Mouse (Mus musculus) left cerebral cortex, postnatal 4 days (tissue): ENCODE results near the gene Cactin. TPM values are rescaled to one million over a fixed set of nuclear protein-coding genes. Genes with fewer than 3 reads are reported as not detected.

ENCODE experiments used
- DNase-seq: peaks from one replicate; pipeline ENCODE4 v3.0.0-alpha.2; 2022
- intact Hi-C: fragments of 180-260 bp; cut with DNase I; formaldehyde crosslinking; loops from one replicate; pipeline ENCODE4 v1.15.1; 2025
- total RNA-seq, 2 experiments: library from RNA; stranded (reverse); gene quantifications; 2 replicates each; pipeline ENCODE4 v1.2.3; 2021

The Cactin gene
- total RNA-seq, 2 experiments from 2014 or later, result 26.5 to 26.9 TPM

DNA sequence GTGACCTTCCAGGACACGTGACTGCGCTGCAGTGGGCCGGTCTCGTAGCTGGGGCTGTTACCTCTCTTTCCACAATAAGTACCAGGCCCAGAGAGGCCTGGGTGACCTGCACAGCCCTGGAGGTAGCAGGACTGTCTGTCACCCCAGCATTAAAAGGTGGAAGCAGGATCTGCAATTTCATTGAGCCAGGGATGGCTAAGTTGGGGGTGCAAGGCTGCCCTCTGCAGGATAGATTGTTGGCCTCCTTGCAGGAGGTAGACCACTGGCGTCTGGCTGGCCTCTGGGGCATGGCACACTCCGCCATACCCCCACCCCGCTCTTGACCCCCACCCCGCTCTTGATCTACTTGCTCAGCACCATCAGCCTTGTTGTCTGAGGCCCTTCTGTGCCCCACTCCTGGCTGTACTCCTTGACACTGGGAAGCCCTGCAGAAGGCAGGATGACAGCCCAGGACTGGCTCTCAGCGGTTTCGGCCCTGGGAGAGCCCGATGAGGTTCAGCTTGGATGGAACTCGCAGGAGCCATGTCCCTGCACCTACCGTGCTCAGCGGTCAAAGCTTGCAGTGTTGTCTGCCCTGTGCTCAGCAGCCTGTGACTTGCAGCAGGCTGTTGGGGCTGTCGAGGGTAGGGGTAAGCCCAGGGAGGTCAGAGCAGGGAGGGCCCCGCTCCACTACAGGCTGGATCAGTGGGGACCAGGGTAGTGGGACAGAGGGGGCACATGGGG is 4.4 kb upstream of the Cactin start:
- intact Hi-C loops, result no loop called here
- no peak for DNase-seq

DNA sequence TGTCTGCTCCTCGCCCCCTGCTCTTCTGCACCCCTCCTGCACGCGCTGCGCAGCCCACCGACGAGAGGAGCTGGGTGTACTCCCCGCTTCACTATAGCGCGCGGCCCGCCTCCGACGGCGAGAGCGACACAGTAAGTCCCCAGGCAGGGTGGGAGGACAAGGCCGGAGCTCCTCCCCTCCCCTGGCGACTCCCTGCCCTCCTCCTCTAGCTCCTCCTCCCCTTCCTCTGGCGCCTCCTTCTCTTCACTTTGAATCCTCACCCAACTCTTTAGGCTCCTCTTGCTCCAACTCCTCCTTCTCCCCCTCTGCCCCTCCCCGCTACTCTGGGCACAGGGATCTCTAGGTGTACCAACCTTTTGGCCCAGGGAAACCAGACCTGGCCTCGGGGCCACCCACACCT is 3.6 kb upstream of the Cactin start:
- intact Hi-C loops, result no loop called here

DNA sequence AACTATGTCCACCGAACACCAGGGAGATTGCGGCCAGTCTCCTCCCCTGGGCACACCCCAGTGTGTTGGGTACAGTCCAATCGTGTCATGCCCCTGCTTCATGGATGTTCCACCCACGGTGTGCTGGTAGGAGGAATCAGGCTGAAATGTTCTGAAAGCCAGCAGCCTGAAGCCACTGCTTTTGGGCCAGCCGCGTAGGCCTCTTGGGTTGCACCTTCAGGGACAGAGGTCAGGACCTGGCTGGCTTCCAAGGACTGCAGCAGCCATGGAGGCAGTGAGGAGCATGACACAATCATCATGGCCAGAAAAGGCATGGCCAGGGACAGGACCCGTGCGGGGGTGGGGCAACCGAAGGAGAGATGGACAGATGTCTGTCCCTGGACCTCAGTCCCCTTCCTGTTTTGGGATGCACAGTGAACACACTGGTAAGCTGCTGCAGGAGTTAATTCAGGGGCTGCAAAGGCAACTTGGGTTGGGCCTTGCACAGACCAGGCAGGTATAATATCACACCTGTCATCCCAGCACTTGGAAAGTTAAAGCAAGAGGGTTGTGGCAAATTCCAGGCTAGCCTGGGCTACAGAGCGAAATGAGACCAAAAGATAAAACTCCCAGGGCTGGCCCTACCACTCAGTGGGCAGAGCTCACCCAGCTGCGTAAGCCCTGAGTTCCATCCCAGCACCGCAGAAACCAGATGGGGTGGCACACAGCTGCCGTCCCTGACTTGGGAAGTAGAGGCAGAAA is 2.1 kb upstream of the Cactin start:
- intact Hi-C loops, result loop anchor here (2.0 kb wide), 1 partner anchor 26 kb away; the partner anchor contains the start of gene Pip5k1c
- DNase-seq, result peak; percentile 45

More for the DNA sequence above, 3.6 kb upstream of the Cactin start:
- no peak for DNase-seq

DNA sequence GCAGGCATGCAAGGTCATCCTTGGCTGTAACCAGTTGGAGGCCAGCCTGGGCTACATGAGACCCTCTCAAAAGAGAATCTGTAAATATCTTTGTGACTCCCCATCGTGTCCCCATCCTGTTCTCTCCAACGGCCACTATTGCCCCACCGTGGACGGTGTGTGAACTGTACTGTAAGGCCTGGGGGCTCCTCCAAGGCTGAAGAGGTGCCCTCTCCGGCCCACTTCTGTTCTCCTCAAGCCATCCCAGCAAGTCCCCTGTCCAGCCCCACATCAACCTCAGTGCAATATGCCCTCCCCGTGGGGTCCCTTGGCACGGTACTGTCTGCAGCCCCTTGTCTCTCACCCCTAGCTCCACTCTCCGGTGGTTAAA is 1.6 kb upstream of the Cactin start:
- DNase-seq, result peak; percentile 53

DNA sequence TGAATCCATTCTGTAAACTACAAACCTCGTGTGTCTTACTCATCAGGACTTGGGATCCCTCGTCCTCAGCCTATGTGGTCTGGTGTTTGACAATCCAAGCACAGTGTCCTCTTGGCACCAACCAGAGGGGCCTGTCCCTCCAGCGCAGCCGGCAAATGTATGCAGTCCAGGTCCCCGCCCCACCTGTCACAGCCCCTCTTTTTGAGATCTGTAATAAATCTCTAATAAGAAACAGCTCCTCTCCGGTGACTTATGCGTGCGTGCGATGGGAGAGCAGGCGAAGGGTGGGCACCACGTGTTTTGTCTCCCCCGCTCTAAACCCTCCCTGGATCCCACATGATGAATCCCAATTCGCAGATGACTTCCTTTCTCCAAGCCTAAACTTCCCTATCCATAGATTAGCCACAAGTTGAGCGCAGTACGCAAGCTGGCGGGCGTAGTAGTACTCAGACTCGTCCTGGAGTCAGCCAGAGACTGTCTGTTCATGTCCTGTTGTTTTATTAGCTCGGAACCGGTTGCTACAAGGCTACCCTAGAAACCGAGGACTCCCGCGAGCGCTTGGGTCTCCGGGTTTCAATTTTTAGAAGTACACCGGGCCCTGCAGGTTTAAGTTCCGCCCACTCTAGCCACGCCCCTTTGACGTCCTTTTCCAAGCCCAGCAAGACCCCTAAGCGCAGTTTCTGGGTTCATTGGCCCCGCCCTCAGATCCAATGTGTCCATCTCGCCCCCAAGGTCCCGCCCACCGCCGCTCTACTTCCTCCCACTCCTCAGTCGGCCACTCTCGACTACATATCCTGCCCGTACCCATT is 958 bp upstream of the Cactin start:
- peak; percentile 48 for DNase-seq
- intact Hi-C loops, result loop anchor here (2.0 kb wide), 1 partner anchor 27 kb away; the partner anchor contains the start of gene Pip5k1c

More for the DNA sequence above, 1.6 kb upstream of the Cactin start:
- intact Hi-C loops, result loop anchor here (2.0 kb wide), 1 partner anchor 27 kb away; the partner anchor contains the start of gene Pip5k1c

DNA sequence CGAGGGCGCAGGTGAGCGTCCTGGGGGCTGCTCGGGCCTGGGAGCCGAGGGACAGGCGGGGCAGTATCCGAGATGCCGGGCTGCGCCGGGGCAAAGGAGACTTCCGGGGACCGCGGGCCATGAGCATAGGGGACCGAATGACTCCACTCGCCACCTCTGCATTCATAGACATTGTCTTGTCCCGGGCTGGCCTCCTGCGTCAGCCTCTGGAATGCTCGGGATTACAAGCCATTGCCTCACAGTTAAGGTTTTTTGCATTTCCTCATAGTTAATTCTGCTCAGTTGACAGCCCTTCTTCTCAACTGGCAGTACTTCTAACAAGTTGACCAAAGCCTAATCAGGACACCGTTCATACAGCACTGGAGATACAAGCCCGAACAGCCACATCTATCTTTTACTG is 533 bp downstream of the Cactin start:
- intact Hi-C loops, result no loop called here
- DNase-seq, result no peak

DNA sequence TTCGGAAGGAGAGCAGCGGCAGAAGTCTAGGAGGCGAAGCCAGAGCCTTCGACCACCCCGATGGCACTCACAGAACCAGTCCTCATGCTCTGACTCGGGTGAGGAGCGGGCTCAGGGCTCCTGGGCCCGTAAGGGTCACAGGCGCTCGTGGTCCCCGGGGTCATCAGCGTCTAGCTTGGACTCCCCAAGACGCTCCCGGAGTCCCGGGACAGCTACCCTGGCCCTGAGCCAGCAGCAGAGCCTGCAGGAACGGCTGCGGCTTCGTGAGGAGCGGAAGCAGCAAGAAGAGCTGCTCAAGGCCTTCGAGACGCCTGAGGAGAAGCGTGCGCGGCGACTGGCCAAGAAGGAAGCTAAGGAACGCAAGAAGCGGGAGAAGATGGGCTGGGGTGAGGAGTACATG is 1.5 kb downstream of the Cactin start:
- intact Hi-C loops, result no loop called here
- DNase-seq, result no peak

DNA sequence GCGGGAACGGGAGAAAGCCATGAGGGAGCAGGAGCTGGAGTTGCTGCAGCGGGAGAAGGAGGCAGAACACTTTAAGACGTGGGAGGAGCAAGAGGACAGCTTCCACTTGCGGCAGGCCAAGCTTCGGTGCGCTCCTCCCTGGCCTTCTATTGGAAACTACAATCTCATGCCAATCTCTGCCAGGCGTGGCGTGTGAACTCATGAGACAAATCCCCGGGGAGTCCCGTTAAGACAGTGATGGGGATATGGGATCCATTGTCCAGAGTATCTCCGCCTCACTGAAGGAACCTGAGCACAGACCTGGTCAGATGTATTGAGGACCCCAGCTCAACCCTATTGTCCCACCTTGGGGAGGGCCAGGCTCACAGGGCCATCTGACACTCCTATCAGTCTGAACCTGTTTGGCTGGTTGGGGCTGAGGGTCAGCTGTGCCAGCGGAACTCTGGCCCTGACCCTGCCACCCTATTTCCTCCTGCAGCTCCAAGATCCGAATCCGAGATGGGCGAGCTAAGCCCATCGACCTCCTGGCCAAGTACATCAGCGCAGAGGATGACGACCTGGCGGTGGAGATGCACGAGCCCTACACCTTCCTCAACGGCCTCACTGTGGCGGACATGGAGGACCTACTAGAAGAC is 2.4 kb downstream of the Cactin start:
- intact Hi-C loops, result no loop called here
- DNase-seq, result no peak

DNA sequence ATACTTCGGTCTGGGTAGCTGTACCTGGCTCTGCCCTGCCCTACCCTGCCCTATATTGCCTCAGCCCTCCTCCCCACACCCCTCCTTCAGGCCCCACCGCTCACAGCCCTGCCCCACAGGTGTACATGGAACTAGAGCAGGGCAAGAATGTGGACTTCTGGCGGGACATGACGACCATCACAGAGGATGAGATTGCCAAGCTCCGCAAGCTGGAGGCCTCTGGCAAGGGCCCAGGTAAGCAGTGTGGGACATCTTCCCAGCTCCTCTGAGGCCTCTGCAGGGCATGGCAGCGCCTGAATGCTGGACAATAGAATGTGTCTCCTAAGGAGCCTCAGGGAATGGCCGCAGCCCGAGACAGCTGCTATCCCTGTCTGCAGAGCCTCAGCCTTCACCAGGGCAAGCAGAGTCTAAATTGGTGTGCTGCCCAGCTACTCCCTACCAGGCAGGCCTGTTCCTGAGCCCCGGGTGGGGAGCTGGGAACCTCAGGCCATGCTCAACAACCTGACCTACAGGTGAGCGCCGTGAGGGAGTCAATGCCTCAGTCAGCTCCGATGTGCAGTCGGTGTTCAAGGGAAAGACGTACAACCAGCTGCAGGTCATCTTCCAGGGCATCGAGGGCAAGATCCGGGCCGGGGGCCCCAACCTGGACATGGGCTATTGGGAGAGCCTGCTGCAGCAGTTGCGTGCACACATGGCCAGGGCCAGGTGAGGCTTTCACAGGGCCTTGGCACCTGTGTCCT is 3.1 kb downstream of the Cactin start:
- intact Hi-C loops, result no loop called here
- DNase-seq, result no peak

DNA sequence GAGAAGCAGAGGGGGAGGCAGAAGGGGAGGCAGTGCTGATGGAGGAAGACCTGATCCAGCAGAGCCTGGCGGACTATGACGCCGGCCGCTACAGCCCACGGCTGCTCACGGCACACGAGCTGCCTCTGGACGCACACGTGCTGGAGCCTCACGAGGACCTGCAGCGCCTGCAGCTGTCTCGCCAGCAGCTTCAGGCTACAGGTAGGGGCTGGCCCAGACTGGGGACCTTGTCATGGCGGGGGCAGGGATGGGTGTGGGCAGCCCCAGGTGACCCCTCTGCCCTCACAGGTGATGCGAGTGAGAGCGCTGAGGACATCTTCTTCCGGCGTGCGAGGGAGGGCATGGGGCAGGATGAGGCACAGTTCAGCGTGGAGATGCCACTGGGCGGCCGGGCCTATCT is 4.3 kb downstream of the Cactin start:
- DNase-seq, result no peak
- intact Hi-C loops, result no loop called here

DNA sequence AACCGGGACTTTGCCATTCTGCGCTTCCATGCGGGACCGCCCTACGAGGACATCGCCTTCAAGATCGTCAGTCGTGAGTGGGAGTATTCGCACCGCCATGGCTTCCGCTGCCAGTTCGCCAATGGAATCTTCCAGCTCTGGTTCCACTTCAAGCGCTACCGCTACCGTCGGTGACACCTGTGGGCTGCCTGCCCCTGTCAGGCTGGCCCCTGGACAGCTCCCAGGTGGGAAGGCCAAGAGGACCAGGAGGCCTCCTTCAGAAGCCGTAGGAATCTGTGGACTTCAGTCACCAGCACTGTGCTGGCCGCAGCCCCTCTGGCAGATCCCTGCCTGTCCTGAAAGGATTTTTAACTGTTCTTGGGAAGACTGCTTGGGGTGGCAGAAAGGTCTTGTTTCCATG is 4.9 kb downstream of the Cactin start:
- no peak for DNase-seq
- intact Hi-C loops, result no loop called here

DNA sequence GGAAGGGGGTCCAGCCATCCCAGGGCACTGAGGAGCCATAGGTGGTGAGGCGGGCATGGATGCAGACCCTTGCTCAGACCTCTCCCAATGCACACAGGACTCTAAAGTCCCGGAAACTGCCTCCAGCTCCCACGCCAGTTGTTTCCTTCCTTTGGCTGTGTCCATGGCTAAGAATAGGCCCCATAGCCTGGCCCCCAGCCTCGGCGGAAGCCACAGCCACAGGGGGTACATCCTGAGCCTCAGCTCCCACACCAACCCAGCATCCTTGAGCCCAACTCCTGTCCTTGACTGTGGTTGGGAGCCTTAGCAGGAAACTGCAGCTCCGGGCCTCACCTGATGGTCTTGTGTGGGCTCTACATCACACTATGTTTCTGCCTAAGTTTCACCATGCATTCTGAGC is 6.0 kb downstream of the Cactin start:
- DNase-seq, result no peak
- intact Hi-C loops, result no loop called here

DNA sequence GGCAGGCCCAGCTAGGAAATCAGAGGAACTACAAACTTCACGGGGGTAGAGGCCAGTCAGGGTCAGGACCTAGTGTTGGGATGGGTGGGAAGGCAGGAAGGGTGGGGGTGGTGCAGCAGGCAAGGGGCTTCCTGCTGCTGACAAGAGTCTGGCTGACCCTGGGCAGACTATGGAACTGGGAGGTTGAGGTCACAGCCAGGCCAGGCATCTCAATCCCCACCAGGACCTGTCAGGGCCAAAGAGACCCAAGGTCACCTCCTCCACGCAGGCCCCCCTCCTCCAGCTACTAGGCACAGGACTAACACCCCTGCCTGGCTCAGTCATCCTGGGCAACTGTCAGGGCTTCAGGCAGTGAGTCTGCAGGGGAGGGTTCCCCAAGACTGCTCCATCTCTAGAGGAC is 7.1 kb downstream of the Cactin start:
- intact Hi-C loops, result no loop called here
- no peak for DNase-seq

DNA sequence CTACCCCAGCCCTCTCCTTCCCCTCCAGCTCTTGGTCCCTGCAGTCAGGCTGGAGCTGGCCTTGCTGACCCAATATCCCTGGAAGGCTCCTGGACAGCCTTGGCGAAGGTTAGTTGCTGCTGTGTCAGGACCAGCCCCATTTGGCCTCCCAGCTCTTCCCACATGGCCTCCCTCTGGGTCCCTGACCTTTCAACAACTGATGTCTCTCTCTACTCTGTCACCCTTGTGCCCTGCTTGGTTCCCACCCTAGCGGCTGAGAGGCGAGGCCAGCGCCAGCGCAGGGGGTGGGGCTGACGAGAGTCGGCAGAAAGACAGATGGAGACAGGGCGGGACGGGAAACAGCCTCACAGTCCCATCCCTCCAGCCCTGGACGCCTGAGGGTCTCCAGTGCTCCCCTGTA is 7.5 kb downstream of the Cactin start, which contains the start of gene Tbxa2r:
Gene Tbxa2r, plus strand, starts transcription at position 346 of the 400 bp plus-strand sequence.
- intact Hi-C loops, result no loop called here
- no peak for DNase-seq

DNA sequence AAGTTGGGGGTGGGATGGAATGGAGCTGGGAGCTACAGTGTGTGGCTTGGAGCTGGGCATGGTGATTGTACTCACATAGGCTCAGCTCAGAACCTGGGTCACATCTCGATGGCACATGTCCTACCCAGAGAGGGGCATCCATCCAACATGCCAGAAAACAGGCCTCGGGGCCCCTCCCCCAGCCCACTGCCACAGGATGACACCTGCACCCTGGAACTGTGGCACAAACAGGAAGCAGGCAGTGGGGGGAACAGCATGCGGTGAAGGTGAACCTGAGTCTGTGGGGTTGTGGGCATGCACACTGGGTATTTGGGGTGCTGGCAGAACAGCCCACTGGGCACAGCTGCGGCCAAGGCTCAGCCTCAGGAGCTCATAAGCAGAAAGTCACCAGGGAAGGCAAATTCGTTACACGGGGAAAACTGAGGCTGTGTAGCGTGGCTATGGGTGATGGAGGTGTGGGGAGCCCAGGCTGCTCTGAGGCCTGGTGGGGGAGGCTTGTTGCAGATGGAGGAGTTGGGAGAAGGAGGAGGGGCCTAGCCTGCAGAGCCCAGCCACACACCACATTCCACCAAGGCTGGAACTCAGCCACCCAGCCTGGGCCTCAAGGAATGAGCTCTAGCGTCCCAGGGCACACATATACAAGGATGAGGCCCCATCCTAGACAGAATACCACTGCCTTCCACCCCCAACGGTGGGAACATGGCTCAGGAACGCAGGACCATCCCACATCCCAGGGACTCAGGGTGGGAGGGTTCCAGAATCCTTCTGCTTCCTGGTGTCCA is 8.5 kb downstream of the Cactin start:
- intact Hi-C loops, result no loop called here
- no peak for DNase-seq

DNA sequence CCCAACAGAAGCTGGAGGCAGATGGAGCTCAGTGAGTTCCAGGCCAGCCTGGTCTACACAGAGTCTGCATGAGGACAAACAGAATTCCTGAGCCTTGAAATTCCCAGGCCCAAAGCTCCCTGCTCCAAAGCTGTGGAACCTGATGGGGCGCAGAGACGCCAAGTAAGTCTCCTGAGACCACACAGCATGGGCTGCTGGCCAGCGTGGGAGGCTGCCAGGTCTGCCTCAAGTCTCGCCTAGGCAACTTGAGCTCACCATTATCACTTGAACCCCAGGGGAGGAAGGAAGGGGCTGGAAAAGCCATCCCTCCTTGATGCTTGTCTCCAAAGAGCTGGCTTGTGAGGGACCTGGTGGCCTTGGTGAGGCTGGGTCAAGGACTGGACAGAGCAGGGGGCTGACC is 9.1 kb downstream of the Cactin start:
- DNase-seq, result no peak
- intact Hi-C loops, result no loop called here

DNA sequence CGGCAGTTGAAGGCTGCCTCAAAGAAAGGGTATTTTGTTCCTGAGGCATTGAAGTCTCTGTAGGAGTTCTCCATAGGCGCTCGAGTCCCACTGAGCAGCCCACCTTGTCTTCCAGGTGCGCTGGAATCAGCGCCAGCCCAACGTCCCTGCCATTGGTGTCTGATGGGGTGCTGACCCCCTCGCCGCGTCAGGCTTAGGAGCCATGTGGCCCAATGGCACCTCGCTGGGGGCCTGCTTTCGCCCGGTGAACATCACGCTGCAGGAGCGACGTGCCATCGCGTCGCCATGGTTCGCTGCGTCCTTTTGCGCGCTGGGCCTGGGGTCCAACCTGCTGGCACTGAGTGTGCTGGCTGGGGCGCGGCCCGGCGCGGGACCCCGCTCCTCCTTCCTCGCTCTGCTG is 11.4 kb downstream of the Cactin start:
- intact Hi-C loops, result no loop called here
- DNase-seq, result no peak

DNA sequence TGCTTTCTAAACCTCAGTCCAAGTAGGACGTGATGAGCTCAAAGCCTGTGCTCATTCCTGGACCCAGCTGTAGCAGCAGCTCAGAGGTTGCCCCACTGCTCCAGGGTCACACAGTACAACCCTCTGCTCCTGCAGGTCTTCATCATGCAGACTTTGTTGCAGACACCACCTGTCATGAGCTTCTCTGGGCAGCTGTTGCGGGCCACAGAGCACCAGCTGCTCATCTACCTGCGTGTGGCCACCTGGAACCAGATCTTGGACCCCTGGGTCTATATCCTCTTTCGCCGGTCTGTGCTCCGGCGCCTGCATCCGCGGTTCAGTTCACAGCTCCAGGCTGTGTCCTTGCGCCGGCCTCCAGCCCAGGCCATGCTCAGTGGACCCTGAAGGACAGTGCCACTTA is 13.4 kb downstream of the Cactin start:
- intact Hi-C loops, result no loop called here
- no peak for DNase-seq
